Mouse (Mus musculus): ENCODE measurements around the gene Sgca.

The Sgca gene

GRCm38 (mm10) chr11:94943054-94943453, 33.1 kb downstream of the Sgca start:
- no peak for DNase-seq (ENCODE audit: low spot score)

GRCm38 (mm10) chr11:94942282-94943023, 33.7 kb downstream of the Sgca start:
- no peak for DNase-seq (ENCODE audit: low spot score)

- no peak for DNase-seq (ENCODE audit: low spot score)
These were observed 34.4 kb downstream of the Sgca start for GRCm38 (mm10) chr11:94941776-94942175.

- no peak for DNase-seq (ENCODE audit: low spot score)
These were observed 35.0 kb downstream of the Sgca start for GRCm38 (mm10) chr11:94941121-94941520.

DNA sequence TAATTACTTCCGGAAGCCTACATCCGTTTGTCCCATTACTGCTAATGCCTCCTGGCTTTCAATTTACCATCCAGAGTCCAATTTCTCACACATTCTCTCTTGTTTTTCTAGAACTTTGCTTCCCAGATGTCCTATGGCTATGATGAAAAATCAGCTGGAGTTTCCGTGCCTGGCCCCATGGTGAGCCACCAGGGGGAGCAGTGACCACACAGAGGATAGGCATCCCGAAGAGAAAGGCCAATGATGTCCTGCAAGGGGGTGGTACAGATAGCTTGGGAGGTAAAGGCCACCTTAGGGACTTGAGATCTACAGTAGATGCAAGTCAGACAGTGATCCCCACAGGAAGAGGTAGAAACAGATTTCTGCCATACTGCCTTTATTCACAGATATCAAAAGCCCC, 36.8 kb downstream of the Sgca start:
- DNase-seq (ENCODE audit: low spot score), result no peak

DNA sequence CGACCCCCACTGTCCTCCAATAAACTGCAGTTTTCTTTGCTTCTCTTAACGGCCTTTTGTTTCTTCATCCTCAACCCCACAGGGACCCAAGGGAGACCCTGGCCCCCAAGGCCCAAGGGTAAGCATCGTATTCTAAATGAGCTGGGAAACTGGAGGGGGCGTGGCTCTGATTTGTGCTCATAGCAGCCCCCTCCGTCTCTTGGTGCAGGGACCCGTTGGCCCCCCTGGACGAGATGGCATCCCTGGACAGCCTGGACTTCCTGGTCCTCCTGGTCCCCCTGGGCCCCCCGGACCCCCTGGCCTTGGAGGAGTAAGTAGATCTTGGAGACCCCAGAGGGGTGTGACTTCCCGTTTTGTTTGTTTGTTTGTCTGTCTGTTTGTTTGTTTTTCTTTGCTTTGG, 37.8 kb downstream of the Sgca start:
- DNase-seq (ENCODE audit: low spot score), result no peak

GRCm38 (mm10) chr11:94937787-94938186, 38.3 kb downstream of the Sgca start:
- DNase-seq (ENCODE audit: low spot score), result no peak

GRCm38 (mm10) chr11:94937335-94937781, 38.8 kb downstream of the Sgca start:
- no peak for DNase-seq (ENCODE audit: low spot score)

GRCm38 (mm10) chr11:94936851-94937295, 39.3 kb downstream of the Sgca start:
- peak; percentile 76 for DNase-seq (ENCODE audit: low spot score)

DNA sequence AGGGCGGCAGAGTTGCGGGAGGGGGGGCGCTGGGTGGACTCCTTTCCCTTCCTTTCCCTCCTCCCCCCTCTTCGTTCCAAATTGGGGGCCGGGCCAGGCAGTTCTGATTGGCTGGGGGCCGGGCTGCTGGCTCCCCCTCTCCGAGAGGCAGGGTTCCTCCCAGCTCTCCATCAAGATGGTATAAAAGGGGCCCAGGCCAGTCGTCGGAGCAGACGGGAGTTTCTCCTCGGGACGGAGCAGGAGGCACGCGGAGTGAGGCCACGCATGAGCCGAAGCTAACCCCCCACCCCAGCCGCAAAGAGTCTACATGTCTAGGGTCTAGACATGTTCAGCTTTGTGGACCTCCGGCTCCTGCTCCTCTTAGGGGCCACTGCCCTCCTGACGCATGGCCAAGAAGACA, 40.1 kb downstream of the Sgca start, which contains the start of gene Col1a1:
TSS of gene Col1a1 (plus strand) at position 180 of the 400 bp plus-strand sequence.
- no peak for DNase-seq (ENCODE audit: low spot score)

GRCm38 (mm10) chr11:94934526-94934925, 41.6 kb downstream of the Sgca start:
- DNase-seq (ENCODE audit: low spot score), result no peak

DNA sequence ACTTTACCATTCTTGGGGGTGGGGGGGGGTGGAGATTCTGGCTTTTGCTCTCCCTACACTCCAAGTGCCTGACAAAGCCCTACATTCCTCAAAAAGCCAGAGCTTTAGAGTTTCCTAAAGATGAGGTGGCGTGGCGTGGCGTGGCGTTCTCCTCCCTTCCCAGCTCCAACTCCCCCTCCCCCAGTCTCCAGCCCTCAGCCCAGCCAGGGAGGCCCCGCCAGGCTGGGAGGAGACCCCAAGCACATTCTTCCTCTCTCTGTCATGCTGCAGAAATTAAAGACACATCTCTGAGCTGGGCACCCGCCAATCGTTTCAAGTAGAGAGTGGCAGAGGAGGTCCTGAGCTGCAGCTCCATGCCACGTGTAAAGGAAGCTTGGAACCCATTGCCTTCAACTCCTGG, 42.5 kb downstream of the Sgca start:
- no peak for DNase-seq (ENCODE audit: low spot score)

DNA sequence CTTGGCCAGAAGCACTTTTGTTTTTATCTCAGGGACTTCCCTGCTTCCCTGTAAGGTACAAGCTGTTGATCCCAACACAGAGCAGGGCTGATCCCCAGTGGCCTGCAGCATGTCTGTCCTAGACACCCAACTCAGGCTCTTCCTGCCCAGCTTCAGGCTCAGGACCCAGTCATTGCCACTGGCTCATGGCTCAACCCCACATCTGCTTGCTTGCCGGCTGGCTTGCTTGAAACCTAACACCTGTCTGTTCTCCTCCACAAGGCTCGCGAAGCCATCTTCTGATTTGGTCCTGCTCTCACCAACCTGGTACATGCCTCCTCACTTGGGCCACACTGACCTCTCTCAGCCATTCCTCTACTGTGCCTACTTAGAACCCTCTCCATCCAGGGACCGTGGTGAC, 46.0 kb downstream of the Sgca start:
- DNase-seq (ENCODE audit: low spot score), result no peak

DNA sequence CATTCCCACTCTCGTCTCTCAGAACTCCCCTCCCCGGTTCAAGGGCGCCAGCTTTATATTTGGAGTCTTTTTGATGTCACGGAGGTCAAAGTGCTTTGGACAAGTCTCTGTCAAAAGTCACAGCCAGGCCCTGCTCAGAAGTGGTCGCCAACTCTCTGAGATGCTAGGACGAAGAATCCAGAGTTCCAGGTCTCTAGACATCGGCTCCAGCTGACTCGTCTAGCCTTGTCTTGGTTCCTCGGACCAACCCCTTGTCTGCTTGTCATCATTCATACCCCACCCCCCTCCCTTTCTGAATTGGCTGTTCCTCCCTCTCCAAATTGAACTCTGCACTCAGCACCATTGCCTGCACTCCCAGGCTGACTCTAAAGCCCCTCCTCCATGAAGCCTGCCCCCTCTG, 46.5 kb downstream of the Sgca start:
- no peak for DNase-seq (ENCODE audit: low spot score)

GRCm38 (mm10) chr11:94928820-94929219, 47.3 kb downstream of the Sgca start:
- DNase-seq (ENCODE audit: low spot score), result no peak

GRCm38 (mm10) chr11:94927771-94928291, 48.3 kb downstream of the Sgca start:
- no peak for DNase-seq (ENCODE audit: low spot score)

- no peak for DNase-seq (ENCODE audit: low spot score)
These were observed 49.7 kb downstream of the Sgca start for GRCm38 (mm10) chr11:94926431-94926830.

GRCm38 (mm10) chr11:94924977-94925376, 51.1 kb downstream of the Sgca start:
- no peak for DNase-seq (ENCODE audit: low spot score)

DNA sequence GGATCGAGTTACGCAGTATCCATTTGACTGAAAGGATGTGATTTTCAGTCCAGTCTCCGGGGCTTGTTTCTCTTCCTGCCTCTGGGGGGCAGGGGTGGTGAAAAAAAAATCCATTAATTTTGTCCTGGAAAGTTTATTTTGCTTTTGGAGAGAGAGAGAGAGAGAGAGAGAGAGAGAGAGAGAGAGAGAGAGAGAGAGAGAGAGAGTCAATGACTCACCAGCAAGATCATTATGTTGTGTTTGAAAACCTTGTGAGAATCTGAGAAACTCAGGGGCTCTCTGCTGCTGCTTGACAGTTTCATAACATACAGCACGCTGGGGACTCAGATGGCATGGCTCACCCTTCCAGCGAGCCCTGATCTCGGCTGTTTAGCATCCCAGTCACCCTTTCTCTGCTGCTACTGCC, 55.1 kb downstream of the Sgca start:
- no peak for DNase-seq (ENCODE audit: low spot score)

- no peak for DNase-seq (ENCODE audit: low spot score)
These were observed 58.4 kb downstream of the Sgca start for GRCm38 (mm10) chr11:94917717-94918116.

- no peak for DNase-seq (ENCODE audit: low spot score)
These were observed 59.6 kb downstream of the Sgca start for GRCm38 (mm10) chr11:94916477-94916876.

DNA sequence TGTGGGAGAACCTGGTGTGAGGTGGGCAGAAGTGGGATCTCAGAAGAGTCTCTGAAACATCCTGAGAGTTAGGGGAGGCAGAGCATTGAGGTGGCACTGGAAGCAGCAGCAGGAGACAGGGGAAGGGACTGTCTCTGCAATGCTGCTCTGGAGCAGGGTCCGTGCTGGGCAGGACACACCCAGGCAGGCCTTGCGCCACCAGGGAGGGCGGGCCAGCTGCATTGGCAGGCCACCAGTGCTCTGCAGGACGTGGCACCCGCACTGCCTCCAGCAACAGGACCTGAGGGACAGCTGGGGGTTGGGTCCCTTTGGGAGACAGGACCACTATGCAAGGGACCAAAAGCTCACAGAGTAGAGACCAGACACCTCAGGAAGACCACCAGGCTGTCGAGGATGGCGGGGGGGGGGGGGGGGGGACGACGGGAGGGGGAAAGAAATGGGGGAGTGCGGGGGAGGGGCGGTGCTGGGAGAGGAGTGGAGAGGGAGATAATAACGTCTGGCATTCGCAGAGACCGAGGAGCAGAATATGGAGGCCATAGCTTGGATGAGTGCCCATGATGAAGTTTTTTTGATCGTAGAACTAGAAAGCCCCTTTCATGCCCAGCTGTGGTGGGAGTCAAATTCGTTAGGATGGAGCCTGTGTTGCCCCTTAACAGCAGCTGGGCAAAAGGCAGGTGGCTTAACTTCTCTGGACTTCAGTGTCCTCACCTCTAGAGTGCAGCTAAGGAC, 60.3 kb downstream of the Sgca start:
- DNase-seq (ENCODE audit: low spot score), result no peak

All from left cerebral cortex, adult 11 months (tissue).